Mouse (Mus musculus) thymus, postnatal 14 days (tissue): ENCODE results near the gene Dchs2.

Experiments
- DNase-seq: peaks from one replicate; pipeline ENCODE4 v3.0.0; 2021

Gene Dchs2

GRCm38 (mm10) chr3:83266009-83266408 is 138.3 kb downstream of the Dchs2 start:
- DNase-seq, result no peak

- DNase-seq, result no peak
Observed at GRCm38 (mm10) chr3:83270228-83270627, 142.5 kb downstream of the Dchs2 start.

GRCm38 (mm10) chr3:83270982-83271381 is 143.2 kb downstream of the Dchs2 start:
- no peak for DNase-seq

GRCm38 (mm10) chr3:83273555-83274244 is 146.0 kb downstream of the Dchs2 start:
- DNase-seq, result peak; percentile 25

- DNase-seq, result no peak
Observed at GRCm38 (mm10) chr3:83275703-83276102, 148.0 kb downstream of the Dchs2 start.

GRCm38 (mm10) chr3:83283882-83284281 is 156.1 kb downstream of the Dchs2 start:
- no peak for DNase-seq

- DNase-seq, result no peak
Observed at GRCm38 (mm10) chr3:83286975-83287405, 159.2 kb downstream of the Dchs2 start.

- no peak for DNase-seq
Observed at GRCm38 (mm10) chr3:83288118-83288840, 160.5 kb downstream of the Dchs2 start.

GRCm38 (mm10) chr3:83290482-83290881 is 162.7 kb downstream of the Dchs2 start:
- DNase-seq, result no peak

- DNase-seq, result no peak
Observed at GRCm38 (mm10) chr3:83290953-83291352, 163.2 kb downstream of the Dchs2 start.

GRCm38 (mm10) chr3:83299783-83300382 is 172.1 kb downstream of the Dchs2 start:
- DNase-seq, result no peak

GRCm38 (mm10) chr3:83303876-83304275 is 176.1 kb downstream of the Dchs2 start:
- DNase-seq, result no peak

- DNase-seq, result no peak
Observed at GRCm38 (mm10) chr3:83345928-83346327, 218.2 kb downstream of the Dchs2 start.

- no peak for DNase-seq
Observed at GRCm38 (mm10) chr3:83368500-83369068, 240.8 kb downstream of the Dchs2 start.

GRCm38 (mm10) chr3:83369871-83370270 is 242.1 kb downstream of the Dchs2 start:
- no peak for DNase-seq

- DNase-seq, result no peak
Observed at GRCm38 (mm10) chr3:83374333-83374732, 246.6 kb downstream of the Dchs2 start.

GRCm38 (mm10) chr3:83376834-83377233 is 249.1 kb downstream of the Dchs2 start:
- DNase-seq, result no peak
